Mouse (Mus musculus) CH12.LX (cell line): ENCODE results near the gene Mmp14. TPM values are rescaled to one million over a fixed set of nuclear protein-coding genes. Genes with fewer than 3 reads are reported as not detected.

Source experiments
- DNase-seq: peaks from one replicate; pipeline ENCODE4 v3.0.0-alpha.2; 2013; ENCODE audit errors: extremely low read depth
- H3K27ac ChIP-seq: 2 replicates; pipeline ENCODE4 v1.5.1; 2012; ENCODE audit warnings: low read depth, mild to moderate bottlenecking, control low read depth, moderate library complexity; ENCODE audit not compliant: insufficient read depth
- H3K27me3 ChIP-seq: replicated peaks from 2 replicates; pipeline ENCODE3; 2012; ENCODE audit warnings: inconsistent platforms
- H3K36me3 ChIP-seq, 2 experiments: replicated peaks in 1 of 2; 2 replicates each; pipeline versions ENCODE3 to v1.6.1; 2012; ENCODE audit warnings: inconsistent platforms in 1 of 2, low read length in 1 of 2, mild to moderate bottlenecking in 1 of 2, mixed read lengths in 1 of 2, moderate library complexity in 1 of 2; ENCODE audit not compliant: control insufficient read depth in 1 of 2, insufficient read depth in 1 of 2
- H3K4me1 ChIP-seq, 2 experiments: 2 replicates each; pipeline ENCODE4 v1.6.1; 2012; ENCODE audit warnings: inconsistent platforms in 1 of 2, moderate library complexity in 1 of 2; ENCODE audit not compliant: insufficient read depth in 2 of 2, control insufficient read depth in 1 of 2
- H3K4me2 ChIP-seq: 2 replicates; pipeline ENCODE4 v1.6.1; 2012; ENCODE audit warnings: low read depth, mild to moderate bottlenecking, control low read depth; ENCODE audit not compliant: poor library complexity, insufficient read depth, severe bottlenecking
- H3K4me3 ChIP-seq, 3 experiments: fragments of 150-350 bp in 1 of 3; sonication (generic) in 1 of 3; replicated peaks in 1 of 3; 2 replicates each; pipeline versions ENCODE3 to v1.5.1; 2011 to 2012; ENCODE audit warnings: low read depth in 2 of 3, low read length in 2 of 3, mild to moderate bottlenecking in 2 of 3, moderate library complexity in 2 of 3, control low read depth in 1 of 3, improper control_type of control experiment in 1 of 3, inconsistent platforms in 1 of 3, mixed read lengths in 1 of 3; ENCODE audit not compliant: poor library complexity in 1 of 3
- H3K79me2 ChIP-seq: replicated peaks from 2 replicates; pipeline ENCODE4 v1.6.1; 2012; ENCODE audit warnings: mild to moderate bottlenecking, moderate library complexity; ENCODE audit not compliant: control insufficient read depth, poor library complexity, insufficient read depth, severe bottlenecking; ENCODE audit errors: extremely low read depth
- H3K9ac ChIP-seq: 2 replicates; pipeline ENCODE4 v1.6.1; 2012; ENCODE audit warnings: low read depth, mild to moderate bottlenecking, control low read depth, moderate library complexity; ENCODE audit not compliant: insufficient read depth
- H3K9me3 ChIP-seq: replicated peaks from 2 replicates; pipeline ENCODE3; 2012; ENCODE audit warnings: low read length, inconsistent platforms, mixed read lengths
- BHLHE40 ChIP-seq: IDR thresholded peaks from 2 replicates; pipeline ENCODE4 v1.6.1; 2011; ENCODE audit warnings: mild to moderate bottlenecking, low read depth, low read length, improper control_type of control experiment
- CHD1 ChIP-seq: IDR thresholded peaks from 2 replicates; pipeline ENCODE4 v1.6.1; 2012; ENCODE audit warnings: low read depth, low read length, improper control_type of control experiment, inconsistent platforms
- CHD2 ChIP-seq: IDR thresholded peaks from 2 replicates; pipeline ENCODE4 v1.6.1; 2011; ENCODE audit warnings: low read length, improper control_type of control experiment
- CTCF ChIP-seq, 2 experiments: IDR thresholded peaks in 1 of 2; conservative IDR thresholded peaks in 1 of 2; 2 replicates each; pipeline ENCODE4 v1.5.1; 2011 to 2012; ENCODE audit warnings: low read depth in 2 of 2, low read length in 2 of 2, improper control_type of control experiment in 1 of 2, inconsistent platforms in 1 of 2, mild to moderate bottlenecking in 1 of 2, moderate library complexity in 1 of 2
- E2F4 ChIP-seq: IDR thresholded peaks from 2 replicates; pipeline ENCODE4 v1.6.1; 2011; ENCODE audit warnings: low read depth, low read length, improper control_type of control experiment; ENCODE audit not compliant: insufficient replicate concordance
- ETS1 ChIP-seq: conservative IDR thresholded peaks from 2 replicates; pipeline ENCODE4 v1.6.1; 2012; ENCODE audit warnings: low read depth, mild to moderate bottlenecking, inconsistent platforms, low read length, improper control_type of control experiment, moderate library complexity
- GABPA ChIP-seq: IDR thresholded peaks from 2 replicates; pipeline ENCODE4 v1.6.1; 2012; ENCODE audit warnings: low read depth, low read length, improper control_type of control experiment, inconsistent platforms; ENCODE audit not compliant: insufficient replicate concordance
- HCFC1 ChIP-seq: IDR thresholded peaks from 2 replicates; pipeline ENCODE4 v1.6.1; 2012; ENCODE audit warnings: low read depth, mild to moderate bottlenecking, inconsistent platforms, low read length, improper control_type of control experiment
- IRF4 ChIP-seq: IDR thresholded peaks from 2 replicates; pipeline ENCODE4 v1.6.1; 2014; ENCODE audit warnings: low read depth, mild to moderate bottlenecking, inconsistent platforms, low read length, improper control_type of control experiment
- JUN ChIP-seq: IDR thresholded peaks from 2 replicates; pipeline ENCODE4 v1.6.1; 2011; ENCODE audit warnings: low read depth, mild to moderate bottlenecking, low read length, improper control_type of control experiment, moderate library complexity; ENCODE audit not compliant: insufficient read depth
- KAT2A ChIP-seq: IDR thresholded peaks from 2 replicates; pipeline ENCODE4 v1.6.1; 2012; ENCODE audit warnings: low read length, improper control_type of control experiment, inconsistent platforms; ENCODE audit not compliant: insufficient replicate concordance
- MAFK ChIP-seq: IDR thresholded peaks from 2 replicates; pipeline ENCODE4 v1.6.1; 2011; ENCODE audit warnings: low read length, improper control_type of control experiment; ENCODE audit not compliant: insufficient replicate concordance
- MAX ChIP-seq: IDR thresholded peaks from 2 replicates; pipeline ENCODE4 v1.6.1; 2011; ENCODE audit warnings: low read length, improper control_type of control experiment
- MAZ ChIP-seq: IDR thresholded peaks from 2 replicates; pipeline ENCODE4 v1.6.1; 2012; ENCODE audit warnings: low read depth, mild to moderate bottlenecking, inconsistent platforms, low read length, improper control_type of control experiment, moderate library complexity
- MEF2A ChIP-seq: IDR thresholded peaks from 2 replicates; pipeline ENCODE4 v1.6.1; 2014; ENCODE audit warnings: low read depth, mild to moderate bottlenecking, inconsistent platforms, low read length, improper control_type of control experiment, borderline replicate concordance
- MXI1 ChIP-seq: IDR thresholded peaks from 2 replicates; pipeline ENCODE4 v1.6.1; 2011; ENCODE audit warnings: mild to moderate bottlenecking, low read depth, low read length, improper control_type of control experiment
- MYC ChIP-seq: IDR thresholded peaks from 2 replicates; pipeline ENCODE4 v1.6.1; 2011; ENCODE audit warnings: low read depth, mild to moderate bottlenecking, improper control_type of control experiment, low read length
- NELFE ChIP-seq: IDR thresholded peaks from 2 replicates; pipeline ENCODE4 v1.6.1; 2011; ENCODE audit warnings: low read depth, low read length, improper control_type of control experiment
- NRF1 ChIP-seq: IDR thresholded peaks from 2 replicates; pipeline ENCODE4 v1.6.1; 2014; ENCODE audit warnings: low read depth, mild to moderate bottlenecking, inconsistent platforms, low read length, improper control_type of control experiment, moderate library complexity
- PAX5 ChIP-seq: IDR thresholded peaks from 2 replicates; pipeline ENCODE4 v1.6.1; 2012; ENCODE audit warnings: low read length, inconsistent platforms, mixed read lengths
- POLR2A ChIP-seq: IDR thresholded peaks from 2 replicates; pipeline ENCODE4 v1.6.1; 2011; ENCODE audit warnings: low read depth, mild to moderate bottlenecking, improper control_type of control experiment, low read length
- POLR2AphosphoS2 ChIP-seq: IDR thresholded peaks from 2 replicates; pipeline ENCODE4 v1.6.1; 2011; ENCODE audit warnings: low read depth, low read length, improper control_type of control experiment
- RAD21 ChIP-seq: IDR thresholded peaks from 2 replicates; pipeline ENCODE4 v1.6.1; 2011; ENCODE audit warnings: low read depth, mild to moderate bottlenecking, low read length, improper control_type of control experiment, moderate library complexity
- SIN3A ChIP-seq: IDR thresholded peaks from 2 replicates; pipeline ENCODE4 v1.6.1; 2012; ENCODE audit warnings: low read length, improper control_type of control experiment, inconsistent platforms
- TBP ChIP-seq: conservative IDR thresholded peaks from 2 replicates; pipeline ENCODE4 v1.6.1; 2011; ENCODE audit warnings: low read depth, low read length, improper control_type of control experiment
- TCF12 ChIP-seq: IDR thresholded peaks from 2 replicates; pipeline ENCODE4 v1.6.1; 2014; ENCODE audit warnings: low read depth, mild to moderate bottlenecking, inconsistent platforms, low read length, improper control_type of control experiment
- USF1 ChIP-seq: IDR thresholded peaks from 2 replicates; pipeline ENCODE4 v1.6.1; 2014; ENCODE audit warnings: low read depth, mild to moderate bottlenecking, inconsistent platforms, low read length, improper control_type of control experiment
- ZC3H11A ChIP-seq: IDR thresholded peaks from 2 replicates; pipeline ENCODE4 v1.6.1; 2012; ENCODE audit warnings: low read depth, mild to moderate bottlenecking, inconsistent platforms, low read length, improper control_type of control experiment
- ZKSCAN1 ChIP-seq: IDR thresholded peaks from 2 replicates; pipeline ENCODE4 v1.6.1; 2012; ENCODE audit warnings: low read depth, inconsistent platforms, low read length, improper control_type of control experiment, borderline replicate concordance
- ZNF384 ChIP-seq: IDR thresholded peaks from 2 replicates; pipeline ENCODE4 v1.6.1; 2012; ENCODE audit warnings: low read depth, low read length, improper control_type of control experiment, inconsistent platforms
- dilution Hi-C: fragments of 300-500 bp; cut with MboI; formaldehyde crosslinking; loops from 2 replicates; pipeline ENCODE4 v1.14.3; 2020; ENCODE audit warnings: low sequenced_read_pairs; ENCODE audit not compliant: extremely low pct_unique_long_range_greater_than_20kb, extremely low pct_ligation_motif_present
- in situ Hi-C: fragments of 300-500 bp; cut with MboI; formaldehyde crosslinking; loops from 3 replicates; pipeline ENCODE4 v1.14.3; 2019; ENCODE audit warnings: low sequenced_read_pairs, low pct_ligation_motif_present, low pct_unique_long_range_greater_than_20kb, mixed read lengths
- polyA plus RNA-seq: library from polyadenylated mRNA; unstranded; fragments of >175 nt; gene quantifications from 2 replicates; pipeline ENCODE4 v1.2.1, GENCODE M21; 2012; ENCODE audit warnings: low read depth; ENCODE audit not compliant: insufficient read length
- total RNA-seq, 2 experiments: library from RNA; depleted of rRNA; stranded (reverse); fragments of 300-350 nt in 1 of 2; fragments of >200 nt in 1 of 2; gene quantifications; 2 replicates each; pipeline ENCODE4 v1.2.3; 2012 to 2014

Mmp14 gene
- total and polyA plus RNA-seq, 3 experiments = 0.08 TPM; not detected in 1

- no peak for DNase-seq
- Histone ChIP-seq H3K4me1 (peaks cover 3 to 49% of the 10 kb centered on the region in 2 experiments), H3K4me3 (peak overlapping the region in 2 of 3 experiments; percentile 48 to 64), H3K27me3 (no peaks in the 10 kb centered on the region), H3K36me3 (peaks cover 2 to 3% of the 10 kb centered on the region in 2 experiments), H3K9ac (peak overlapping the region; percentile 89; the same call in 1 of the 2 replicates), H3K9me3 (no peaks in the 10 kb centered on the region), H3K27ac (peak overlapping the region; percentile 77), H3K79me2 (0 out of 2 replicates have a peak, but pooled peaks cover 5% of the 10 kb centered on the region), H3K4me2 (no peak overlapping the region)
- in situ Hi-C loops (loop anchor here (5.0 to 25.0 kb wide), 2 partner anchors 35 to 355 kb away; no protein-coding TSS in a partner anchor), dilution Hi-C loops (no loop called here)
- TF ChIP-seq RAD21 (no peak), HCFC1 (no peak), BHLHE40 (0 out of 2 replicates have a peak, but pooled peaks have one; percentile 33), MAFK (peak; percentile 53; the same call in 1 of the 2 replicates), MEF2A (peak; percentile 61; the same call in 1 of the 2 replicates), TCF12 (no peak), CHD2 (no peak), E2F4 (no peak), ETS1 (no peak), KAT2A (no peak), MAZ (0 out of 2 replicates have a peak, but pooled peaks have one; percentile 33), POLR2AphosphoS2 (no peak)
These were observed 14.6 kb upstream of the Mmp14 start for GRCm38 (mm10) chr14:54416830-54417229.

- peak; percentile 64 for DNase-seq
- in situ Hi-C loops = loop anchor here (5.0 to 25.0 kb wide), 2 partner anchors 35 to 355 kb away; no protein-coding TSS in a partner anchor
- peaks cover 0 to 41% of the 10 kb centered on the region in 2 experiments; a peak in 2 of 4 replicates for H3K4me1 ChIP-seq
- 0 out of 2 replicates have a peak, but pooled peaks cover 5% of the 10 kb centered on the region for H3K79me2 ChIP-seq
- dilution Hi-C loops = no loop called here
- H3K9me3 ChIP-seq = no peaks in the 10 kb centered on the region
- peak within 1 kb of the TSS; percentile 12; the same call in 1 of the 2 replicates for H3K4me2 ChIP-seq
- peak within 1 kb of the TSS; percentile 13 to 64 (median 48) for H3K4me3 ChIP-seq
- peak within 1 kb of the TSS; percentile 89 for H3K9ac ChIP-seq
- H3K27ac ChIP-seq = peak within 1 kb of the TSS; percentile 77
- no peaks in the 10 kb centered on the region for H3K27me3 ChIP-seq
- no peaks in the 10 kb centered on the region for H3K36me3 ChIP-seq
- no peak for TF ChIP-seq NELFE
- TF ChIP-seq NRF1 = no peak
- TF ChIP-seq TBP = no peak
- TF ChIP-seq CTCF (conservative IDR thresholded peaks at IDR 0.05 in 1 of 2, IDR thresholded peaks at IDR 0.05 in 1 of 2; ENCODE audit: low read depth in 2 of 2, low read length in 2 of 2) = peak in 1 of 2 experiments; percentile 93; a peak in 2 of 4 replicates
- TF ChIP-seq ETS1 = no peak
- no peak for TF ChIP-seq ZC3H11A
- peak; percentile 49; the same call in 1 of the 2 replicates for TF ChIP-seq POLR2A
- TF ChIP-seq SIN3A = 0 out of 2 replicates have a peak, but pooled peaks have one; percentile 16
- no peak for TF ChIP-seq MXI1
- TF ChIP-seq GABPA = no peak
- no peak for TF ChIP-seq ZNF384
- no peak for TF ChIP-seq USF1
- no peak for TF ChIP-seq ZKSCAN1
- TF ChIP-seq MAZ = peak; percentile 64
- TF ChIP-seq IRF4 = 0 out of 2 replicates have a peak, but pooled peaks have one; percentile 46
- TF ChIP-seq MAX = no peak; the same call in 1 of the 2 replicates
- TF ChIP-seq MAFK = no peak
- peak; percentile 74; the same call in 1 of the 2 replicates for TF ChIP-seq MYC
- peak; percentile 76 for TF ChIP-seq RAD21
- TF ChIP-seq TCF12 = peak; percentile 46; the same call in 1 of the 2 replicates
- TF ChIP-seq CHD2 = no peak
- TF ChIP-seq PAX5 = no peak
- no peak for TF ChIP-seq CHD1
- TF ChIP-seq JUN = no peak
These were observed 13.8 kb upstream of the Mmp14 start, which contains the start of gene Slc7a7 for GRCm38 (mm10) chr14:54417623-54418081. Gene Slc7a7, minus strand, starts transcription at chr14:54417780.
